Mouse (Mus musculus): Measurements from ENCODE around the gene Apobr.

The Apobr gene

GRCm38 (mm10) chr7:126584506-126584977 is at the start of gene Apobr:
Gene Apobr, plus strand, starts transcription at chr7:126584942.
- DNase-seq: no peak

- no peak for DNase-seq
Observed at GRCm38 (mm10) chr7:126535766-126536165, 49.0 kb upstream of the Apobr start.

- DNase-seq: no peak
Observed at GRCm38 (mm10) chr7:126536466-126536865, 48.3 kb upstream of the Apobr start.

- peak; percentile 38 for DNase-seq
Observed at GRCm38 (mm10) chr7:126537820-126538585, 46.7 kb upstream of the Apobr start.

GRCm38 (mm10) chr7:126541661-126542060 is 43.1 kb upstream of the Apobr start:
- no peak for DNase-seq

DNA sequence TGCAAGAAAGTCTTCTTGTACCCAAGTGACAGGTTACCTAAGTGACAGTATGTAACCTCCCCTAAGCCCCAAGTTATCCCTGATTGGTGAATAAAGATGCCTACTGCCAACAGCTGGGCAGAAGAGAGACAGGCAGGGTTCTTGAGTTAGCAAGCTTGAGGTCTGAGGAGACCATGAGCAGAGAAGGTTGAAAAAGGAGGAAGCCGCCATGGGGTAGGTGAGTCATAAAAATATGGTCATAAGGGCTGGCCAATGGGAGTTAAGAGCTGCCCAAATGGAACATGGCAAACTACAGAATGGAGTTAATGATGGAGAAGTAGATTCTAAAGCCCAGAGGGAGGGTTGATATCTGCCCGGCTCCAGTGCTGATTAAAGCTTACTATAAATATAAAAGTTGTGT is 39.1 kb upstream of the Apobr start:
- DNase-seq: no peak

GRCm38 (mm10) chr7:126554796-126555195 is 29.9 kb upstream of the Apobr start:
- DNase-seq: no peak

DNA sequence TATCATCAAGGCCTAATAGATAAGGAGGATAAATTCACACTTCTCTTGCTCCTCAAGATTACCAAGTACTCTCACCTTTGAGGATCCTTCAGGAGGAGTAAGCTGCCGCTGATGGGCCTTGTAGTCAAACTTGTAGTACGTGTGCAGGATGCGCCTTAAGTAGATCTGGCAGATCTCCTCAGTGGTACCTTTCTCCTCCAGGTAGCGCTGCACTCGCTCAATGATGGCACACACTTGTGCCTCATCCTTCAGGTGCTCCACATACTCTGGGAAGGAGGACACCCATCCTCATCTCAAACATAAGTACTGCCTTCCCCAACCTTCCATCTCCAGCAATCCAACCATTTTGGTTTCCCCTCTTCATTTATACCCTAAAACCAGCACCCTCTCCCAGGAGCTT is 28.1 kb upstream of the Apobr start:
- no peak for DNase-seq

DNA sequence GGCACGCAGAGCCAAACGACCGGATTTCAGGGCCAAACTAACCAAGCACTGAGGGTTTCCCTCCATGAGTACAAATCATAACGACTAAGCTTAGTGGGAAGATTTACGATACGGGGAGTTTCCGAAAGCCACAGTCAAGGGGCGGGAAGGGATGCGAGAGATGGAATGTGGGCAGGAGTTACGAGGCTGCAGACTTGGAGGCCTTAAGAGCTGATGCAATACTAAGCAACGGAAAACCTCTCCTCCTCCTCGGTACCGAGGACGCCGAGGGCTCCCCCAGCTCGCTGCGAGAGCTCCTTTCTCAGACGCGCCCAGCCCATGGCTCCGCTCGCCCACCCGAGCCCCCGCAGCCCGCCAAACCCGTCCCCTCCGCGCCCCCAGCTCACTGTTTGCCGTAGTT is 19.0 kb upstream of the Apobr start:
- DNase-seq: no peak

DNA sequence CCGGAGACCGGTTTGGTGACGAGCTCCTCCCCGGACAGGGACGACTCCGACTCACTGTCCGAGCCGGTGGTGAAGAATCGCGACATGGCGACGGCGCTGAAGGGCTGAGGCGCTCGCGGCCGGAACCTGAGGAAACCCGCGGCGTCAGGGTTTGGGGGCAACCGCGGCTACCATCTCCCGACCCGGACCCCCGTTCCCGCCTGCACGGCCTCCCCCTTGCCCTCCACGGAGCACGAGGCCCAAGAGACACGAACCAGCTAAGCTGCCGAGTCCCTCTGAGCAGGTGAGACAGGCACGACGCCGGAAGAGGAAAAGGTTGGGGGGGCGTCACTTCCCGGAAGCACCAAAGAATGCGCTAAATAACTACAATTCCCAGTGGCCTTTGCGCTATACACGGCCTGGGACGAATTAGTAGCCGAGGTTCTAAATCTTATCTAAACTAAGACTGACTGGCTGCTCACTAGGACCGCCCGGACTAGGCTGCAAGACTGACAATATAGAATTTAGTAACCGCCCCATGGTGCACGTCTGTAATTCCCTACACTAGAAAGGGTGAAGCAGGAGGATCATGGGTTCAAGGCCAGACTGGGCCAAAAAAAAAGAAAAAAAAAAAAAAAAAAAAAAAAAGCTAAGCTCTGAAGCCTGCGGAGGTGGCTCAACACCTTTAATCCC is 18.5 kb upstream of the Apobr start, which contains the start of gene Eif3c:
TSS of gene Eif3c (minus strand) at position 318 of the 672 bp plus-strand sequence.
- DNase-seq: peak; percentile 94

DNA sequence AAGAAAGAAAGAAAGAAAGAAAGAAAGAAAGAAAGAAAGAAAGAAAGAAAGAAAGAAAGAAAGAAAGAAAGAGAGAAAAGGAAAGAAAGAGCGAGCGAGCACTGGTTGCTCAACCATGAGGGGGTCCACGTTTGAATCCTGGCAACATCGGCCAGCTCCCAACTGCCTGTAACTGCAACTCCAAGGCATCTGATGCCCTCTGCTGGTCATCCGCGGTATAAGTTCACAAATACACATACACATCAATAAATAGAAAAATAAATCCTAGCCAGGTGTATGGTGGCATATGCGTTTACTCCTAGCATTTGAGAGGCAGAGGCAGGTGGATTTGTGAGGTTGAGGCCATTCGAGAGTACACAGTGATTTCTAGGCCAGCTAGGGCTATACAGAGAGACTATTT is 7.8 kb upstream of the Apobr start:
- DNase-seq: peak; percentile 79

DNA sequence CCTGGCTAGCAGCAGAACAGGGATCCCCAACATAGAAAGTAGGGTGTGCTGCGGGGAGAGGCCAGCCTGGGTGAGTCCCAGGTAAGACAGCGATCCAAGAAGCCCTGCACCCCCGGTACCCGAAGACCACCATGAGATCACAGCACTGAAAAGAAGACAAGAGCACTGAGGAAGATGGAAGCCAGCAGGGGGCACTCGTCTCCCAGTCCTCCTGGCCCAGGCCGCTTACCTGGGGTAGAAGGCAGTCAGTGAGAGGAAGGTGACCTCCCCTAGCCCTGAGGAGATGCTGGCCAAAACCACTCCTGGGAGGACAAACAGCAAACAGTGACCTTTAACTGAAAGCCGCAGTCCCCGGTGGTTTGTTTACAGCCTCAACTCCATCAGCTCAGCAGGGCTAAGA is 5.6 kb upstream of the Apobr start:
- peak; percentile 79 for DNase-seq

DNA sequence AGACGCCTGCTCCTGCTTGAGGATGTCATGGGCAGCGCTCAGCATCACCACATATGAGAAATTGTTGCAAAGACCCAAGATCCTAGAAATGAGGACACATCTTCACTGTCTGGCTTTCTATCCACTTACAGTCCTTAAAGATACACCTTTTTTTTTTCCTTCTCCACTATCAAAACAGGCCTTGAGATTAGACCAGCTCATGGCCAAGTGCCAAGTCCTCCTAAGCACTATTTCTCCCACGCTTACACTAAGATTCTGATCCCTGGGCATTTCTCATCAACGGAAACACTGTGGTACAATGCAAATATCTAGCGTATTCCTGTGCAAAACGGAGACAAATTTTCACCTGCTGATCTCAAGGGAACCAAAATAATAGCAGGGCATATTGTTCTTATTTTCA is 3.1 kb upstream of the Apobr start:
- DNase-seq: no peak

DNA sequence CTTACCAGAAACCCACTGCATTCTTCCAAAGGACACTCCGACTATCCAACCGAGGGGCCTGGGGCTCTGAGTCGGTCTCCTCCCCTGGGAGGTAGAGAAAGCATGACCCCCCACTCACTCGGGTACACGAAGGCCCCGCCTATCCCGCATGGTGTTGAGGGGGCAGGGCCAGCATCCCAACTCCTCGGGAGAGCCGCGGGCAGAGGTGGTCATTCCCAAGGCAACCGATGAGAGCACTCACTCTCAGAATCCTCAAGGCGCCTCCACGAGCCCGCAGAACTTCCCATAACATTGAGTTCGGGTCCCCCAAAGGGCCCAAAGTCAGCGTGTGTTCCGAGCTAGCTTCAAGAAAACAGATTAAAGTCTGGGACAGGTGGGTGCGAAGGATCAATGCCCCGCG is 2.0 kb upstream of the Apobr start:
- no peak for DNase-seq

- DNase-seq: peak; percentile 95
Observed at GRCm38 (mm10) chr7:126583251-126583709, 1.5 kb upstream of the Apobr start.

DNA sequence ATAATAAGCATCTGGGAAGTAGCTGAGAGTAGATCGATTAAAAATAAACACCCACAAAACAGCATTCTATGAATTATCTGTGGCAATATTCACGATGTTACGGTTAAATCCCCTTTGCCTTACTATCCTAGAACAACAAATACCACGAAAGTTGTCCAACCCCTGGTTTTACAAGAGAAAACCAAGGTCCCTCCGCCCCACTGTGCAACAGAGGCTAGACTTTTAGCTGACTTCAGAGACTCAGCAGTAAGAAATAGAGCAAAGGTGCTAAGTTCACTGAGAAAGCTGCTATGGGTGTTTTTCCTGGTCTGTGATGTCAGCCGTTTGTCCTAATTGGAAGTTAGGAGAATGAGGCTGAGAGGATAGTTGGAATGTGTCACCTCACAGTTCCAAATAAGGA is 981 bp upstream of the Apobr start:
- peak; percentile 45 for DNase-seq

DNA sequence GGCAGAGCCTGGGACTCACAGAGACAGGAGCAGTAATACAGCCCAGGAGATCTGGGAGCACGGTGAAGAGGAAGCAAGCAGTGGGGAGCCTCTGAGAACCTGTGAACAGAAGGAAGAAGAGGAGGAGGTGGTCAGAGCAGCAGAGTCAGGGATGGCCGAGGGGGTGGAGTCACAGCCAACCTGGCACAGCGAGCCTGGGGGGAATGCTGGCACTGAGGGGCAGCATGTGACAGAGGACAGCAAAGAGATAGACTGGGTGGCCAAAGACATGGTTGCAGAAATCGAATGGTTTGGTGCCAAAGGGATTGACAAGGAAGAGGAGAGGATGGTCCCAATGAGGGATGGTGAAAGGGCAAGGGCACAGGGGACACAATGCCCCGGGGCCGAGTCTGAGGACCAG is 975 bp downstream of the Apobr start, which contains the start of gene Cln3:
TSS of gene Cln3 (minus strand) at position 101 of the 400 bp plus-strand sequence.
- DNase-seq: no peak

- DNase-seq: peak; percentile 74
Observed at GRCm38 (mm10) chr7:126586839-126587238, 2.1 kb downstream of the Apobr start.

DNA sequence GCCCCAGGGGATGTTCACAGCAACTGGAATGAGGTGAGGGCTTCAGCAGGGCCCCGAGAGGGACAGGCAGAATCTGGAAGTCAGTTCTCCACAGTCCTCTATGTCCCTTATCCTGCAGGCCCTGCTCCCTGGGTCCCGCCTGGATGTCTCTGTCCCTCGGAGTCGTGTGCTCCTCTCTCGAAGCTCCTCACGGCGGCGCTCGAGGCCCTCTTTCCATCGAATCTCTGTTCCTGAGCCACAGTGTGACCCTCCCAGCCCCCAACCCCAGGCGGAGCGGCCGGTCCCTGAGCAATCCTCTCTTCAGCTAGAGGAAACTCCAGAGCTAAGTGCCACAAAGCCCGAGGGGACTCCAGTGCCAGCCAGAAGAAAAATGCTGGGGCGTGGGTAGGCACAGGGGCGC is 3.0 kb downstream of the Apobr start:
- peak; percentile 43 for DNase-seq

- no peak for DNase-seq
Observed at GRCm38 (mm10) chr7:126594862-126595561, 10.3 kb downstream of the Apobr start, which contains the start of gene Il27. Gene Il27, minus strand, starts transcription at chr7:126594941.

DNA sequence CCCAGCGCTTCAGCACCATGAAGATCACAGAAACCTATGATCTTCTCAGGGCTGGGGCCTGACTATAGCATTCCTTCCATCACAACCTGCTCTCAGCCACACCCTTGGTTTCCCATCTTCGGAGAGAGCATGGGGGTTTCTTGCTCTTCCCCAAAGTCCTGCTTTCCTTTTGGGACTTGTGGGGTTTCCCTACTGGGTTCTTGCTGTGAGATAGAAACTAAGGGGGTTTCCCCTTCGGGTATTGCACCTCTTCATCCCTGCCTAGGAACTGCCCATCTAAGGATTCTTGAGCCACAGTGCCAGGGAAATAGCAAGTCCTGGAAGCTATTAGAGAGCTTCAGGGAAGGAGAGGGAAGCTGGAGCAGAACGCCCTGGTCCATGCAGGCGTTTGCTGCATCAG is 11.1 kb downstream of the Apobr start:
- no peak for DNase-seq

GRCm38 (mm10) chr7:126596414-126596813 is 11.7 kb downstream of the Apobr start:
- DNase-seq: no peak

- no peak for DNase-seq
Observed at GRCm38 (mm10) chr7:126598919-126599318, 14.2 kb downstream of the Apobr start.
